Mouse (Mus musculus) cerebellum, adult 2 months (tissue): Measurements from ENCODE around the gene Jmy. TPM values are rescaled to one million over a fixed set of nuclear protein-coding genes. Genes with fewer than 3 reads are reported as not detected.
A peak's percentile ranks its signal among the peaks of the same experiment; 100 is the strongest.

Experiments used
- DNase-seq, 2 experiments: peaks; one replicate each; pipeline ENCODE4 v3.0.0; 2021
- H3K27ac ChIP-seq: fragments of 200-500 bp; 2 replicates; pipeline ENCODE4 v1.5.1; 2012; ENCODE audit warnings: low read length, control low read depth, inconsistent platforms; ENCODE audit not compliant: insufficient read depth
- H3K27me3 ChIP-seq: fragments of 200-500 bp; 2 replicates; pipeline ENCODE4 v1.6.1; 2012; ENCODE audit warnings: inconsistent platforms, mild to moderate bottlenecking, low read length, moderate library complexity; ENCODE audit not compliant: control insufficient read depth, insufficient read depth
- H3K4me1 ChIP-seq: fragments of 200-500 bp; 2 replicates; pipeline ENCODE4 v1.6.1; 2011; ENCODE audit warnings: low read length; ENCODE audit not compliant: control insufficient read depth, insufficient read depth
- H3K4me3 ChIP-seq: fragments of 200-500 bp; replicated peaks from 2 replicates; pipeline ENCODE3; 2011; ENCODE audit warnings: mild to moderate bottlenecking, low read depth, low read length, control low read depth; ENCODE audit not compliant: insufficient read depth
- CTCF ChIP-seq: fragments of 200-500 bp; IDR thresholded peaks from 2 replicates; pipeline ENCODE4 v1.5.1; 2011; ENCODE audit warnings: low read depth, mild to moderate bottlenecking, control low read depth, low read length, moderate library complexity, borderline replicate concordance; ENCODE audit not compliant: insufficient read depth
- POLR2A ChIP-seq: fragments of 200-500 bp; IDR thresholded peaks from 2 replicates; pipeline ENCODE4 v1.6.1; 2011; ENCODE audit warnings: low read length, control low read depth, borderline replicate concordance; ENCODE audit not compliant: insufficient read depth
- WGBS: fragments of 180-500 bp; shearing (Covaris S2); methylation state at CpG from one replicate; pipeline ENCODE4 v1.1.7; 2018; 5-methylcytosine and 5-hydroxymethylcytosine counted together
- polyA plus RNA-seq: library from polyadenylated mRNA; depleted of rRNA; stranded (reverse); fragments of >200 nt; gene quantifications from 2 replicates; pipeline ENCODE4 v1.2.3, GENCODE M21; 2012

Gene Jmy
- polyA plus RNA-seq, 1 experiment: 16.7 TPM

DNA sequence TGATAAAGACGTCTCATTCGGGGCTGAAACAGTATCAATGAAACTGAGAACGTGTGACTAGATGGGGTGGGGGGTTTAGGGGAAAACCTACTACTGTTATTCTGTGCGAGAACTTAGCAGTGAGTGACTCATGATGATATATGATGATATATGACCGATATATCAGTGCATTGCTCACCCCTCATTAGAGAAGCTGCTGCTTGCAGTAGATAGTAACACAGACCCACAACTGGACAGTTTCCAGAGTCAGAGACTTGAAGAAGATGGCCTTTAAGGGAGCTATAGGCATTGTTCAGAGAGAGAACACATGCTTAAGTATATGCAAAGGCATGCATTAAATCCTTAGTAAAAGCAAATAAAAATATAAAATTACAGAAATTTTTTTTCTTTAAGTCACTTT is 92.8 kb downstream of the Jmy start:
- Histone ChIP-seq H3K4me1 (peaks cover under 1% of the 10 kb centered on the region; the same call in 1 of the 2 replicates), H3K27ac (no peak overlapping the region), H3K4me3 (no peak overlapping the region), H3K27me3 (no peaks in the 10 kb centered on the region)
- 91% methylated on average over 5 of the region's 5 CpGs for WGBS
- no peak for TF ChIP-seq POLR2A
- DNase-seq: no peak

DNA sequence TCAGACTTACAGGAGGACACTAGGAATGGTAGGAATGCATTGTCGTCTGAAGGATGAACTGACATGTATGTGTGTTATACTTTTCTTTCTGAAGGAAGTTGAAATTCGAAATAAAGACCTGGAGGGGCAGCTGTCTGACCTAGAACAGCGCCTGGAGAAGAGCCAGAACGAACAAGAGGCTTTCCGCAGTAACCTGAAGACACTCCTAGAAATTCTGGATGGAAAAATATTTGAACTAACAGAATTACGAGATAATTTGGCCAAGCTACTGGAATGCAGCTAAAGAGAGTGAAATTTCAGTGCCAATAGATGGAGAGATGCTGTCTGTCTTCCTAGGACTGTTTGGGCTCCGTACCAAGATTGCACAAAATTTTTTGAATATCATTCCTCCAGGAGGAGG is 97.7 kb downstream of the Jmy start:
- no peak overlapping the region for H3K4me3 ChIP-seq
- DNase-seq: peak in 1 of 2 experiments; percentile 57
- H3K27ac ChIP-seq: peak overlapping the region; percentile 28; the same call in 1 of the 2 replicates
- 41% methylated on average over 7 of the region's 7 CpGs for WGBS
- TF ChIP-seq POLR2A (no peak), CTCF (no peak)
- no peaks in the 10 kb centered on the region for H3K27me3 ChIP-seq
- H3K4me1 ChIP-seq: peaks cover 20% of the 10 kb centered on the region; the same call in 1 of the 2 replicates

DNA sequence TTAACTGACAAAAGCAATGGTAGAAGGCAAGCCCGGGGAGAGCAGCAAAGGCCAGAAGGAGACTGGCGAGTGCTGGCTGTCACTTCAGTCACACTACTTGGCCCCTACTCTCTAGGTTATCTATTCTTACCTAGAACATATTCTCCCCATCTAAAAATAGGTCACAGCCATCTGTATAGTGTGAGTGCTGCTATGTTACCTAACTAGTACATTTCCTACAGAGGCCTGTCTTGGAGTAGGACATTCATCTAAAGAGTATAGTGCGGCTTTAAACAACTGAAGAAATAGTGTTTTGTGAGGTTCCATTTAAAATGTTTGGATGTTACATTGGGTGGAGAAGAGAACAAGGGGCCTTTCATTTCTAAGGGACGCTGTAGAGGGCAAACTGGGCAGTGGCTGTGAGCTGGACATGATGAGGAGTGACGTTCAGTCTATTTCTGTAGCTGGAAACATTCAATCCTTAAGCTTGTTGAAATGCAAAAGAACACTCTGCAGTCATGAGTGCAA is 99.8 kb downstream of the Jmy start:
- peak overlapping the region; percentile 99 for H3K27ac ChIP-seq
- H3K27me3 ChIP-seq: no peaks in the 10 kb centered on the region
- no peak overlapping the region for H3K4me3 ChIP-seq
- peaks cover 20% of the 10 kb centered on the region; the same call in 1 of the 2 replicates for H3K4me1 ChIP-seq
- no peak for TF ChIP-seq POLR2A
- no peak for TF ChIP-seq CTCF
- WGBS: 5% methylated on average over 5 of the region's 5 CpGs
- peak; percentile 66 to 90 for DNase-seq

DNA sequence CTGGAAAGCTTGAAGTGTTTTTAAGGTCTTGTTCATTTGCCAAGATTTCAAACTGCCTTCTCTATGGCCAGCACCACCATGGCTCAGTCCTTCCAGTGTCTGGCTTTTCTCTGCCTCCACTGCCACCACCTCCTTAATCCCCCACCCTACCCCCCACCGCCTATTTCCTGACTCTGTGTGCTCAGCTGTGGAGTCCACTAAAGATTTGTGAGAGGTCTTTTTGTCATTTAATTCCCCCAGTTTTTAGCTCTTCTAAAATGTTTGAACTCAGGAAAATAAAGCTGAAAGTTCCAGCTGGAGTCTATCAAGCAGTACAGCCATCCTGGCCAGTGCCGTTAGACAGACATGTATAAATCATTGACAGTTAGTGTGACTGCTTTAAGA is 110.4 kb downstream of the Jmy start:
- WGBS: 71% methylated on average over 2 of the region's 2 CpGs
- Histone ChIP-seq H3K4me1 (no peaks in the 10 kb centered on the region), H3K27ac (no peak overlapping the region), H3K27me3 (no peaks in the 10 kb centered on the region), H3K4me3 (no peak overlapping the region)
- TF ChIP-seq POLR2A (no peak), CTCF (no peak)
- no peak for DNase-seq

DNA sequence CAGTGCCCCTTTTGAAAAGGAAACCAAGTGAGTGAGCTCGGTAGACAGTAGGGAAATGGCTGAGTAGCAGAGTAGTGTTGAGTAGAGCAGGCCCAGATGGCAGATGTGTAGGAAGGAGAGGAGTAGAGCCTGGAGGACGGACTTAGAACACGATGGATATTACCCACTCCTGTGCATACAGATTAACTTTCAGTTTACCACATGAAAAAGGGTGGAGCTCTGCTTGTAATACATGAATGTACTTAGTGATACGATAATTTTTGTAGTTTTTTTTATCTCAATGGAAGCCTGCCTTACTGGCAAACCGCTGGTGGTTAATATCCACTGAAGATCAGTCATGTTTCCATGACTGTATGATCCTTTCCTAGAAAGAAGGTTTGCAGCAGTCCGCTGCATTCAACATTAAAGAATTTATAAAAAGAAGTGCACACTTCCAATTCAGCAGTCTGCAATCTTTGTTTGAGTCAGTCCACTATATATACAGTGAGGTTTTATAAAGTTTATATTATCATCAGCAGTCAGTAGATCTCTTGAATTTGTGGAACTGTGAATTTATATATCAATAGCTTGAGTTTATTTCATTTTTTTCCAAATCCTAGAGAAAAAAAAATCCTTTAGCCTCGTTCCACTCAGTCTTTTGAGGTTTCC is 110.9 kb downstream of the Jmy start:
- DNase-seq: no peak
- Histone ChIP-seq H3K27me3 (no peaks in the 10 kb centered on the region), H3K4me1 (no peaks in the 10 kb centered on the region), H3K4me3 (no peak overlapping the region), H3K27ac (no peak overlapping the region)
- 75% methylated on average over 7 of the region's 7 CpGs for WGBS
- TF ChIP-seq POLR2A (no peak), CTCF (no peak)

DNA sequence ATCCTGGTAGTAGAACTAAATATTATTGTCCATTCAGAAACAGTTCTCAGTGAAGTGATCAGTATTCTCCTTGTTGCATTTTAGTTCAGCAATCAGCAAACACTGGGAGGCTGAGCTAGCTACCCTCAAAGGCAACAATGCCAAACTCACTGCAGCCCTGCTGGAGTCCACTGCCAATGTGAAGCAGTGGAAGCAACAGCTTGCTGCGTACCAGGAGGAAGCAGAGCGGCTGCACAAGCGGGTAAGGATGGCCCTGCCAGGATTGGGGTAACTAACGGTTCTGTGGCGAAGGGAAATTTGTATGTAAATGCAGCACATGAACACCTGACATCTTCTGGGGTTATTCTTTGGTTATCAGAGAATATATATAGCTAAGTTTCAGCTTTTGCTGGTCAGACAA is 112.2 kb downstream of the Jmy start:
- TF ChIP-seq POLR2A (no peak), CTCF (no peak)
- 11% methylated on average over 5 of the region's 5 CpGs for WGBS
- peak; percentile 63 to 76 for DNase-seq
- no peaks in the 10 kb centered on the region for H3K4me1 ChIP-seq
- no peak overlapping the region for H3K4me3 ChIP-seq
- H3K27me3 ChIP-seq: no peaks in the 10 kb centered on the region
- H3K27ac ChIP-seq: no peak overlapping the region

DNA sequence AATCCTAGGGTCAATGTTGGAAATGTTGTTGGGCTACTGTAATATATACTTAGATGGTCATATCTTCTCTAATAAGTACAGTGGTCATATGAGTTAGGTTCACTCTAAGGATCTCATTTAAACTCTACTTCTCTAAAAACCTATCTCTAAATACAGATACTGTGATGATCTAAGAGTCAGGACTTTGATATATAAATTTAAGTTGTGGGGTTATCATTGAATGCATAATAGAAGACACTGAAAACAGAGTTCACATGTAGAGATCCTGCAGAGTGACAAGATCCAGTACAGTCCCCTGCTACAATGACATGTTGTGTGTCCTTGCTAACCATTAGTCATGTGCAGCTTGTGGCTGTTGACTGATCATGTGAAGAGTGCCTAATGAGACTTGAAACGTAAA is 114.5 kb downstream of the Jmy start:
- no peak for DNase-seq
- Histone ChIP-seq H3K27me3 (no peaks in the 10 kb centered on the region), H3K4me1 (no peaks in the 10 kb centered on the region), H3K27ac (no peak overlapping the region), H3K4me3 (no peak overlapping the region)
- TF ChIP-seq POLR2A: no peak
- TF ChIP-seq CTCF: no peak
- WGBS: 70% methylated on average over 1 of the region's 1 CpGs

DNA sequence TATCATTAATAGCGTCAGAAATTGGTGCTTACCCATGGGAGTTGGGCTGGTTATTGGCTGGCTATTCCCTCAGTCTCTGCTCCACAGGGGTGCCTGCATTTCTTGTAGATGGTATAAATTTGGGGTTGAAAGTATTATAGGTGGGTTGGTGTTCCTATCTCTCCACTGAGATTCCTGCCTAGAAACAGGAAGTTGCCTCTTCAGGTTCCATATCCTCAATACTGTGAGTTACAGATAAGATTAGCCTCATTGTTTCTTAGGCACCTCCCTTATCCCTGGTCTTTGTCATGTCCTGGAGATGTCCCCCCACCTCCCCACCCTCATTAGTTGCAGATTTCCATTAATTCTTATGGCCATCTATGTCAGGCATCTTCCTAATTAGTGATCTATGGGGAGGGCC is 115.1 kb downstream of the Jmy start:
- no peak for TF ChIP-seq POLR2A
- no peak for TF ChIP-seq CTCF
- no peak for DNase-seq
- no peak overlapping the region for H3K27ac ChIP-seq
- 91% methylated on average over 1 of the region's 1 CpGs for WGBS
- H3K4me3 ChIP-seq: no peak overlapping the region
- H3K27me3 ChIP-seq: no peaks in the 10 kb centered on the region
- no peaks in the 10 kb centered on the region for H3K4me1 ChIP-seq
